In genomic region chr12:110828908-110829307, GRCm38 (mm10) we compare ENCODE assay signal across 20 mouse cellular contexts. TPM values are rescaled to one million over a fixed set of nuclear protein-coding genes. Genes with fewer than 3 reads are reported as not detected.
DNase-seq lines count a peak whose midpoint lies in the region; ATAC-seq lines count a peak whose summit lies in the region.
"Had no signal": no experiment of that assay in that cellular context is flagged by ENCODE, and none has a peak within 500 bp of the region (broad histone marks: within the 10 kb centered on the region; RNA-seq: fewer than 3 reads in every experiment).

No protein-coding gene starts in this region.

- H3K4me2 ChIP-seq in midbrain, embryonic 11.5 days, result no peak overlapping the region
- no peak overlapping the region for H3K4me2 ChIP-seq in midbrain, embryonic 15.5 days
- H3K4me2 ChIP-seq in heart, embryonic 11.5 days, result no peak overlapping the region
- H3K4me2 ChIP-seq: embryonic facial prominence, embryonic 13.5 days; embryonic facial prominence, embryonic 15.5 days; forebrain, embryonic 13.5 days; forebrain, embryonic 15.5 days had no signal

- no peaks in the 10 kb centered on the region for H3K36me3 ChIP-seq in midbrain, embryonic 11.5 days (ENCODE audit: control insufficient read depth, insufficient read depth, low read length)
- H3K36me3 ChIP-seq in midbrain, embryonic 15.5 days (replicated peaks), result 0 out of 2 replicates have a peak, but pooled peaks cover 3% of the 10 kb centered on the region
- H3K36me3 ChIP-seq in heart, embryonic 11.5 days (ENCODE audit: control insufficient read depth, insufficient read depth, low read length), result no peaks in the 10 kb centered on the region
- H3K36me3 ChIP-seq: embryonic facial prominence, embryonic 13.5 days; embryonic facial prominence, embryonic 15.5 days; forebrain, embryonic 15.5 days had no signal

- no peak for ATAC-seq in midbrain, embryonic 11.5 days (ENCODE audit: low FRiP score)
- no peak for ATAC-seq in midbrain, embryonic 15.5 days (replicated peaks)
- ATAC-seq in heart, embryonic 11.5 days (replicated peaks; ENCODE audit: insufficient number of reproducible peaks, low FRiP score, low TSS enrichment), result no peak
- ATAC-seq: forebrain, embryonic 13.5 days; forebrain, embryonic 15.5 days; forebrain, postnatal 0 days had no signal

- whole genome bisulfite sequencing in midbrain, embryonic 11.5 days, result 95% methylated on average over 4 of the region's 4 CpGs
- 97% methylated on average over 4 of the region's 4 CpGs for WGBS in midbrain, embryonic 15.5 days
- 84% methylated on average over 4 of the region's 4 CpGs for WGBS in heart, embryonic 11.5 days (ENCODE audit: insufficient replicate concordance)

- no peak overlapping the region for H3K27ac ChIP-seq in midbrain, embryonic 11.5 days (ENCODE audit: low read depth, low read length)
- H3K27ac ChIP-seq in midbrain, embryonic 15.5 days, result no peak overlapping the region
- H3K27ac ChIP-seq in heart, embryonic 11.5 days (ENCODE audit: low read depth, low read length), result no peak overlapping the region
- H3K27ac ChIP-seq: embryonic facial prominence, embryonic 13.5 days; embryonic facial prominence, embryonic 15.5 days; forebrain, embryonic 13.5 days; forebrain, embryonic 15.5 days had no signal

- peak; percentile 40 for DNase-seq in adrenal gland, adult 2 months
- DNase-seq in adrenal gland, adult 18-20 months (ENCODE audit: low spot score in 2 of 2), result no peak
- DNase-seq in midbrain, embryonic 11.5 days (ENCODE audit: low spot score, missing footprints), result peak; percentile 54
- DNase-seq: adrenal gland, adult 8-10 months; cerebellum, adult 11 months; cerebellum, adult 18-20 months; cerebellum, adult 8-10 months; cerebellum, adult 9-11 months; cerebellum, postnatal 14 days; cerebellum, postnatal 36 days; embryo, embryonic 11 days; forebrain, postnatal 0 days had no signal

- H3K4me3 ChIP-seq in midbrain, embryonic 11.5 days (ENCODE audit: low read depth, low read length), result no peak overlapping the region
- no peak overlapping the region for H3K4me3 ChIP-seq in midbrain, embryonic 15.5 days
- H3K4me3 ChIP-seq in heart, embryonic 11.5 days (ENCODE audit: low read depth, low read length), result no peak overlapping the region
- H3K4me3 ChIP-seq: embryonic facial prominence, embryonic 13.5 days; embryonic facial prominence, embryonic 15.5 days; erythroblast, embryonic 14.5 days; forebrain, embryonic 13.5 days; forebrain, embryonic 15.5 days had no signal

- no peak overlapping the region for H3K9ac ChIP-seq in midbrain, embryonic 11.5 days (ENCODE audit: low read length)
- H3K9ac ChIP-seq in midbrain, embryonic 15.5 days, result no peak overlapping the region
- no peak overlapping the region for H3K9ac ChIP-seq in heart, embryonic 11.5 days (ENCODE audit: low read depth, low read length)
- H3K9ac ChIP-seq: embryonic facial prominence, embryonic 13.5 days; embryonic facial prominence, embryonic 15.5 days; forebrain, embryonic 13.5 days; forebrain, embryonic 15.5 days; forebrain, postnatal 0 days had no signal

- H3K9me3 ChIP-seq in midbrain, embryonic 11.5 days (ENCODE audit: control insufficient read depth, low read length), result no peaks in the 10 kb centered on the region
- no peaks in the 10 kb centered on the region for H3K9me3 ChIP-seq in midbrain, embryonic 15.5 days
- no peaks in the 10 kb centered on the region for H3K9me3 ChIP-seq in heart, embryonic 11.5 days (replicated peaks; ENCODE audit: control insufficient read depth, low read length)
- H3K9me3 ChIP-seq: embryonic facial prominence, embryonic 13.5 days; embryonic facial prominence, embryonic 15.5 days; forebrain, embryonic 13.5 days; forebrain, embryonic 15.5 days had no signal

- H3K4me1 ChIP-seq in midbrain, embryonic 11.5 days (ENCODE audit: control insufficient read depth, insufficient read depth, low read length), result no peaks in the 10 kb centered on the region
- H3K4me1 ChIP-seq in midbrain, embryonic 15.5 days, result no peaks in the 10 kb centered on the region
- no peaks in the 10 kb centered on the region for H3K4me1 ChIP-seq in heart, embryonic 11.5 days (ENCODE audit: control insufficient read depth, insufficient read depth, low read length)
- H3K4me1 ChIP-seq: embryonic facial prominence, embryonic 13.5 days; embryonic facial prominence, embryonic 15.5 days; forebrain, embryonic 13.5 days; forebrain, embryonic 15.5 days had no signal

- H3K27me3 ChIP-seq in midbrain, embryonic 11.5 days (ENCODE audit: control insufficient read depth, insufficient read depth, low read length), result no peaks in the 10 kb centered on the region
- no peaks in the 10 kb centered on the region for H3K27me3 ChIP-seq in midbrain, embryonic 15.5 days (replicated peaks)
- no peaks in the 10 kb centered on the region for H3K27me3 ChIP-seq in heart, embryonic 11.5 days (ENCODE audit: control insufficient read depth, insufficient read depth, low read length)
- H3K27me3 ChIP-seq: embryonic facial prominence, embryonic 13.5 days; embryonic facial prominence, embryonic 15.5 days; forebrain, embryonic 13.5 days; forebrain, embryonic 15.5 days had no signal

RNA-seq across cellular contexts. Expression of gene Mok, which starts 11.8 kb away (rescaled TPM):
- total RNA-seq in adrenal gland, adult 2 months (2021), result 1 to 10 TPM; 1.2 to 2.2 TPM
- polyA plus RNA-seq in adrenal gland, adult 2 months (2012; rRNA removed), result 1.5 and 1.7 TPM in 2 replicates
- 1 to 10 TPM in 1 of 2 experiments, under 1 TPM in 1; 0.86 to 1.2 TPM for total RNA-seq in adrenal gland, adult 18-20 months (2021)
- 11.1 and 11.8 TPM in 2 replicates for polyA plus RNA-seq in midbrain, embryonic 11.5 days (2014; fragmentation: Nextera tagmentation; extraction: Ambion mirVana)
- polyA plus RNA-seq in midbrain, embryonic 15.5 days (2015; fragmentation: Nextera tagmentation; extraction: Ambion mirVana), result 17.0 and 17.2 TPM in 2 replicates
- polyA plus RNA-seq in heart, embryonic 11.5 days (2014; fragmentation: Nextera tagmentation; extraction: Ambion mirVana), result 3.0 and 3.8 TPM in 2 replicates
- total RNA-seq: common myeloid progenitor, adult 5-6 weeks had no signal
- polyA plus RNA-seq: erythroblast, embryonic 14.5 days had no signal

RNA-seq across cellular contexts. Expression of gene Zfp839, which starts 21.1 kb away (rescaled TPM):
- total RNA-seq in adrenal gland, adult 2 months (2021), result 10 to 100 TPM; 11.1 to 14.1 TPM
- polyA plus RNA-seq in adrenal gland, adult 2 months (2012; rRNA removed), result 6.9 and 8.5 TPM in 2 replicates
- total RNA-seq in adrenal gland, adult 18-20 months (2021), result 10 to 100 TPM; 12.6 to 13.4 TPM
- polyA plus RNA-seq in midbrain, embryonic 11.5 days (2014; fragmentation: Nextera tagmentation; extraction: Ambion mirVana), result 1.4 and 1.8 TPM in 2 replicates
- polyA plus RNA-seq in midbrain, embryonic 15.5 days (2015; fragmentation: Nextera tagmentation; extraction: Ambion mirVana), result 3.9 and 4.4 TPM in 2 replicates
- 3.1 and 3.2 TPM in 2 replicates for polyA plus RNA-seq in heart, embryonic 11.5 days (2014; fragmentation: Nextera tagmentation; extraction: Ambion mirVana)

Comparison
In these comparisons a context has a peak if more than half of its experiments do, and no peak if none do; other contexts are left out.
1. DNase-seq: peak in adrenal gland, adult 2 months (single experiment) and midbrain, embryonic 11.5 days (single experiment); none in adrenal gland, adult 18-20 months (0 of 2).